Mouse (Mus musculus): Measurements from ENCODE around the gene C1qtnf1.

DNA sequence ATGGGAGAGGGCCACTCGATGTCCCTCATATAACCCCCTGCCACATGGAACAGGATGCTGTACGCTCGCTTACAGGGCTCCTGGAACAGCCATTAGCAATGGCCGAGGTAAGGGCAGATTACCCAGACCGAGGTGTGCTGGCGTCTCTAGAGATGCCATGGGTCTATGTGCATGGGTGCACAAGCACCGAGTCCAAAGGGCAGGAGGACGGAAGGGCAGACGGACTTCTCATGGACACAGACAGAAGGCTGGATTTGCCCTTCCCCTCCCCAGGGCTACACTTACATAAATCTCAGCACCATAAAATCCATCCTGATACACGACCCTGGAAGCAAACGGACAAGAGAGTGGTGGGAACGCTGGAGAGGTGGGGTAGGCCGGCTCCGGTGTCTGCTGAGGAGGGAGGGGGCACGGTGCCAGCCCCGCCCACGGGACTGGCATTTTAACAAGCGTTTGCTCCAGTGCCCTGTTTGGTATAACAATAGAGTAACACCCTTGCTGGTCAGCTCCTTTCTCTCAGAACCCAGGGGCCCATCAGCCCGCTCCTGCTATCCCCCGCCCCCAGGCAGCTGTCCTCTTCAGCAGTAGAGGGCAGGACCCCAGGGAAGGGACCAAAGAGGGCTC is 68.2 kb downstream of the C1qtnf1 start:
- TF ChIP-seq GATA1 (IDR thresholded peaks at IDR 0.05; ENCODE audit: borderline replicate concordance, low read length) (no peak), FLI1 (IDR thresholded peaks at IDR 0.05; ENCODE audit: low read length) (no peak)
